Mouse (Mus musculus) cortical plate, adult 2 months (tissue): Measurements from ENCODE around the gene Clip2.

ENCODE experiments used
- CTCF ChIP-seq: fragments of 200-500 bp; IDR thresholded peaks from 2 replicates; pipeline ENCODE4 v1.5.1; 2011; ENCODE audit warnings: mild to moderate bottlenecking, control low read depth, low read length; ENCODE audit not compliant: insufficient read depth; ENCODE audit errors: extremely low read depth
- POLR2A ChIP-seq: fragments of 200-500 bp; IDR thresholded peaks from 2 replicates; pipeline ENCODE4 v1.6.1; 2011; ENCODE audit warnings: mild to moderate bottlenecking, low read length, control low read depth; ENCODE audit not compliant: insufficient read depth; ENCODE audit errors: extremely low read depth

- no peak for TF ChIP-seq CTCF
- no peak for TF ChIP-seq POLR2A
Observed at GRCm38 (mm10) chr5:134442066-134442465, 110.2 kb downstream of the Clip2 start.
